Mouse (Mus musculus) hindbrain, embryonic 14.5 days (tissue): ENCODE measurements around the gene Zfp213. TPM values are rescaled to one million over a fixed set of nuclear protein-coding genes. Genes with fewer than 3 reads are reported as not detected.
"Not testable (repeated sequence)": the region's sequence is repeated elsewhere in the genome, so short reads cannot be mapped to it uniquely, and the experiment has no call there.

Source experiments
- ATAC-seq: fragments of 200-750 bp; cut with Nextera tagmentation; 2 replicates; pipeline ENCODE4 v1.8.0; 2017; ENCODE audit warnings: moderate number of reproducible peaks, mild to moderate bottlenecking, moderate TSS enrichment, moderate library complexity; ENCODE audit not compliant: low FRiP score
- DNase-seq: peaks from one replicate; pipeline ENCODE4 v3.0.0-alpha.2; 2015; ENCODE audit warnings: low spot score
- H3K27ac ChIP-seq: fragments of 300-500 bp; sonication (generic); 2 replicates; pipeline ENCODE4 v1.5.1; 2014; ENCODE audit warnings: mild to moderate bottlenecking, moderate library complexity
- H3K27me3 ChIP-seq: fragments of 300-500 bp; sonication (generic); 2 replicates; pipeline ENCODE4 v1.6.1; 2014; ENCODE audit warnings: mild to moderate bottlenecking, low read length, mixed read lengths; ENCODE audit not compliant: control insufficient read depth, insufficient read depth
- H3K36me3 ChIP-seq: fragments of 300-500 bp; sonication (generic); replicated peaks from 2 replicates; pipeline ENCODE4 v1.6.1; 2014; ENCODE audit not compliant: control insufficient read depth, insufficient read depth
- H3K4me1 ChIP-seq: fragments of 300-500 bp; sonication (generic); replicated peaks from 2 replicates; pipeline ENCODE4 v1.6.1; 2014; ENCODE audit warnings: antibody characterized with exemption, low read length, mixed read lengths; ENCODE audit not compliant: control insufficient read depth, insufficient read depth
- H3K4me2 ChIP-seq: fragments of 300-500 bp; sonication (generic); replicated peaks from 2 replicates; pipeline ENCODE4 v1.6.1; 2014; ENCODE audit warnings: mild to moderate bottlenecking, moderate library complexity
- H3K4me3 ChIP-seq: fragments of 300-500 bp; sonication (generic); replicated peaks from 2 replicates; pipeline ENCODE4 v1.5.1; 2014; ENCODE audit warnings: mild to moderate bottlenecking, low read length
- H3K9ac ChIP-seq: fragments of 300-500 bp; sonication (generic); 2 replicates; pipeline ENCODE4 v1.6.1; 2014
- H3K9me3 ChIP-seq: fragments of 300-500 bp; sonication (generic); 2 replicates; pipeline ENCODE4 v1.6.1; 2016; ENCODE audit warnings: low read length; ENCODE audit not compliant: control insufficient read depth
- WGBS: fragments of 180-500 bp; shearing (Covaris S2); extraction: QIAGEN DNeasy Blood & Tissue Kit; methylation state at CpG from one replicate; pipeline ENCODE4 v1.1.7; 2014; 5-methylcytosine and 5-hydroxymethylcytosine counted together
- polyA plus RNA-seq: library from polyadenylated mRNA; unstranded; fragments of >200 nt; fragmentation: Nextera tagmentation; extraction: Ambion mirVana; gene quantifications from 2 replicates; pipeline ENCODE4 v1.2.1, GENCODE M21; 2014

Gene Zfp213
- polyA plus RNA-seq, 1 experiment from 2014 or later = 15.6 TPM

- Histone ChIP-seq H3K27ac (no peak overlapping the region), H3K27me3 (peaks cover 46% of the 10 kb centered on the region), H3K9me3 (no peaks in the 10 kb centered on the region), H3K4me3 (peak overlapping the region; percentile 7), H3K4me1 (peaks cover 8% of the 10 kb centered on the region; the same call in 1 of the 2 replicates), H3K9ac (0 out of 2 replicates have a peak overlapping the region, but pooled peaks have one; percentile 24), H3K36me3 (no peaks in the 10 kb centered on the region), H3K4me2 (peak overlapping the region; percentile 32)
- 13% methylated on average over 12 of the region's 12 CpGs for WGBS
- ATAC-seq = no peak
- no peak for DNase-seq
Observed at GRCm38 (mm10) chr17:23542004-23542720, 21.9 kb downstream of the Zfp213 start.

- DNase-seq (peak; percentile 65), ATAC-seq (no peak)
- Histone ChIP-seq H3K27ac (no peak overlapping the region), H3K9me3 (no peaks in the 10 kb centered on the region), H3K4me2 (0 out of 2 replicates have a peak overlapping the region, but pooled peaks have one; percentile 2), H3K4me3 (no peak overlapping the region), H3K9ac (no peak overlapping the region), H3K36me3 (no peaks in the 10 kb centered on the region), H3K27me3 (peaks cover 48% of the 10 kb centered on the region), H3K4me1 (peaks cover 8% of the 10 kb centered on the region; the same call in 1 of the 2 replicates)
- WGBS = 12% methylated on average over 31 of the region's 31 CpGs
Observed at GRCm38 (mm10) chr17:23540605-23541475, 23.2 kb downstream of the Zfp213 start.

GRCm38 (mm10) chr17:23540106-23540505 lies 23.9 kb downstream of the Zfp213 start:
- Histone ChIP-seq H3K9me3 (no peaks in the 10 kb centered on the region), H3K4me2 (no peak overlapping the region), H3K27ac (no peak overlapping the region), H3K4me1 (peaks cover 8% of the 10 kb centered on the region; the same call in 1 of the 2 replicates), H3K4me3 (no peak overlapping the region), H3K36me3 (no peaks in the 10 kb centered on the region), H3K9ac (no peak overlapping the region), H3K27me3 (peaks cover 49% of the 10 kb centered on the region)
- DNase-seq = no peak
- WGBS = 43% methylated on average over 3 of the region's 3 CpGs
- ATAC-seq = no peak

DNA sequence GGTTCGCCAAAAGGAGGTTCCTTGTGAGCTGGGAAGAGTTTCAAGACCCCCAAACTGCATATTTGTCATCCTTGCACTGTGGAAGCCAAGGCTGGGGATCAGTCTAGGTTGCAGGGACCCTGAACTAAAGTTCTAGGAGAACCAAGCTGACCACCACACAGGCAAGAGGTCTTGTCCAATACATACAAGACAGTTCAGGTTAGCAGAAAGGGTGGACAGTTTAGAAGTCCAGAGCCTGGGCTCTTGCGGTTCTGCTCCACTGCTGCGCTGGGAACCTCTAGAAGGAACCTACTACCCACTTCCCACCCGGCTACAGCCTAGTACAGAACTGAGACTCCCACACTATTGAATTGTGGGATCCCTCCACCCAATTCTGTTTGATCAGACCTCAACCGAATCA lies 24.4 kb downstream of the Zfp213 start:
- H3K9me3 ChIP-seq = no peaks in the 10 kb centered on the region
- ATAC-seq = no peak
- H3K27me3 ChIP-seq = peaks cover 54% of the 10 kb centered on the region
- no peak overlapping the region for H3K9ac ChIP-seq
- no peak for DNase-seq
- no peak overlapping the region for H3K27ac ChIP-seq
- no peak overlapping the region for H3K4me3 ChIP-seq
- H3K4me1 ChIP-seq = peaks cover 8% of the 10 kb centered on the region; the same call in 1 of the 2 replicates
- H3K4me2 ChIP-seq = no peak overlapping the region
- no peaks in the 10 kb centered on the region for H3K36me3 ChIP-seq
- WGBS = 89% methylated on average over 5 of the region's 5 CpGs

- H3K27ac ChIP-seq = no peak overlapping the region
- WGBS = 7% methylated on average over 21 of the region's 21 CpGs
- DNase-seq (no peak), ATAC-seq (no peak)
- peak overlapping the region; percentile 24 for H3K4me3 ChIP-seq
- peak overlapping the region; percentile 36; the same call in 1 of the 2 replicates for H3K9ac ChIP-seq
- no peaks in the 10 kb centered on the region for H3K9me3 ChIP-seq
- peaks cover 61% of the 10 kb centered on the region for H3K27me3 ChIP-seq
- peaks cover 8% of the 10 kb centered on the region; the same call in 1 of the 2 replicates for H3K4me1 ChIP-seq
- peak overlapping the region; percentile 46 for H3K4me2 ChIP-seq
- no peaks in the 10 kb centered on the region for H3K36me3 ChIP-seq
Observed at GRCm38 (mm10) chr17:23538299-23539015, 25.6 kb downstream of the Zfp213 start.

DNA sequence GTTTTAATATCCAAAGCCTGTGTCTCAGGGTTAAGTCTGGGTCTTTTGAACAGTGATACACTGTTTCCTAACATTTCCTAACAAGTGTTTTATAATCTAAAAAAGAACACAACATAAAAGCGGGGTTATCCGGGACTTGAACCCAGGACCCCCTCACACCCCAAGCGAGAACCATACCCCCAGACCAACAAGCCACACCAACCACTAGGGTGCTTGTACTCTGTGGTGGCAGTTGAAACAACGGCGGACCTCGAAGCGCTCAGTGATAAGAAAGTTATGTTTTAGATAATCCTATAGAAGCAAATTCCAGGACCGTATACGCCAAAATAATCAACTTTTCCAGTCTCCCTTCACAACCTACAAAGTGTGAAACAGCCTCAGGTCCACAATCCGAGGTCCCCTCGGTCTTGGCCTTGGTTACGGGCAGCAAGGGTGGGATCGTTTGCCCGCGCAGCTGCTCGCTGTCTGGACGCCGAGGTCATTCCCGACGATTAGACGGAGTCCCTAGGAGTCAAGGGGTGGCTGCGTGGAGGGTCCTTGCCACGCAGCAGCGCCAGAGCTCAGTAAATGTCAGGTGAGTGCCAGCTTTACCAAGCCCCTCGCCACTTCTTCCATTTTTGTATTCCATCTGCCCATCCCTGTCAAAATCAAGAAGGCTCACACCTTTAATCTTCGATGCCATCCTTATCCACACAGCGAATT lies 26.3 kb downstream of the Zfp213 start:
- ATAC-seq (no peak), DNase-seq (no peak)
- H3K9ac ChIP-seq = peak overlapping the region; percentile 36; the same call in 1 of the 2 replicates
- no peaks in the 10 kb centered on the region for H3K36me3 ChIP-seq
- H3K27me3 ChIP-seq = peaks cover 61% of the 10 kb centered on the region
- peaks cover 8% of the 10 kb centered on the region; the same call in 1 of the 2 replicates for H3K4me1 ChIP-seq
- no peaks in the 10 kb centered on the region for H3K9me3 ChIP-seq
- WGBS = 3% methylated on average over 27 of the region's 27 CpGs
- peak overlapping the region; percentile 24 for H3K4me3 ChIP-seq
- peak overlapping the region; percentile 46 for H3K4me2 ChIP-seq
- H3K27ac ChIP-seq = no peak overlapping the region

DNA sequence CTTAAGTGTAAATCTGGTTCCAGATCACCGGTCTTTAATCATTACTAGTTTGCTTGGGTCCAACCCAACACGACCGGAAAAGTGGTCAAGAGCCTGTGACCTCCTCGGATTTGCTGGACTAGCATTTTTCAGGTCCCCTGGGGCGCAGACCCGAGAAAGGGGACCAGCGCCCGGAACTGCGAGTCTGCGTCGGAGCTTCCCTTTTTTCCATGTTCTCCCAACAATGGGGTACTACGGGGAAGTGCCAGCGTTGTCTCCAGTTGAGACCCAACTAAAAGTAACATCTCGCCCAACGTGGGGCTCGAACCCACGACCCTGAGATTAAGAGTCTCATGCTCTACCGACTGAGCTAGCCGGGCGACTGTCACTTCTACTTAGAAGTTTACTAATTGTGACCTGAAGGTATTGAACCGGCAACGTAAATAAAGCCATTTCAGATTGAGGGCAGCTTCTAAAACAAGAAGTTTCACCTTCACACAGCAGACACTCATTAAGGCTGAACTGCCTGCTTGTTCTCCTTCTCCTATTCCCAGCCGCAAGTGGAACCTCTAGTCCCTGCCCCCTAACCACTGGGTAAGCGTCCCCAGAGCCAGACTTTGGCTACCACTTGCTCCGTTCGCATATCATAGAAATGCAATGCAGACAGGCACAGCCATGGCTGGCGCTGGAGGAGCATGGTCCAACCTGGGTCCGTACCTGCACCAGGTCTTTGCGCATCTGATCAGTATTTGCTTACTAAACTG lies 28.8 kb downstream of the Zfp213 start:
- not testable (repeated sequence) for H3K27ac ChIP-seq, DNase-seq, H3K4me3 ChIP-seq, ATAC-seq, H3K9me3 ChIP-seq, H3K36me3 ChIP-seq, H3K9ac ChIP-seq, H3K4me2 ChIP-seq, H3K4me1 ChIP-seq
- WGBS = under 1% methylated on average over 16 of the region's 29 CpGs
- H3K27me3 ChIP-seq = peaks cover 46% of the 10 kb centered on the region
